Mouse (Mus musculus): ENCODE results near the gene Slc48a1. TPM values are rescaled to one million over a fixed set of nuclear protein-coding genes. Genes with fewer than 3 reads are reported as not detected.
A peak's percentile ranks its signal among the peaks of the same experiment; 100 is the strongest.

Slc48a1 gene
- polyA plus RNA-seq, 1 experiment from 2014 or later = 69.6 TPM

GRCm38 (mm10) chr15:97781961-97782748, 3.8 kb downstream of the Slc48a1 start:
- H3K4me3 ChIP-seq (ENCODE audit: control insufficient read depth in 1 of 2, insufficient read depth in 1 of 2, low read depth in 1 of 2, low read length in 2 of 2) = peak overlapping the region; percentile 23; a peak in 3 of 4 replicates
- H3K9ac ChIP-seq (ENCODE audit: low read length) = peak overlapping the region; percentile 38; the same call in 1 of the 2 replicates
- H3K27me3 ChIP-seq (ENCODE audit: control insufficient read depth, insufficient read depth, low read length) = no peaks in the 10 kb centered on the region
- peak overlapping the region; percentile 64 for H3K4me2 ChIP-seq (ENCODE audit: low read length)
- H3K9me3 ChIP-seq (ENCODE audit: control insufficient read depth, low read length) = no peaks in the 10 kb centered on the region
- ATAC-seq (ENCODE audit: insufficient number of reproducible peaks, insufficient read depth, low FRiP score, low read depth) = no peak
- WGBS = 9% methylated on average over 24 of the region's 24 CpGs
- H3K27ac ChIP-seq (replicated peaks in 1 of 2; ENCODE audit: control insufficient read depth in 1 of 2, insufficient read depth in 1 of 2, low read depth in 2 of 2, low read length in 2 of 2) = peak overlapping the region; percentile 9 to 71; a peak in 2 of 4 replicates
- H3K36me3 ChIP-seq (ENCODE audit: control insufficient read depth, insufficient read depth, low read length) = no peaks in the 10 kb centered on the region
- peaks cover 16 to 34% of the 10 kb centered on the region in 2 experiments for H3K4me1 ChIP-seq (ENCODE audit: control insufficient read depth in 2 of 2, insufficient read depth in 2 of 2, low read length in 2 of 2)

DNA sequence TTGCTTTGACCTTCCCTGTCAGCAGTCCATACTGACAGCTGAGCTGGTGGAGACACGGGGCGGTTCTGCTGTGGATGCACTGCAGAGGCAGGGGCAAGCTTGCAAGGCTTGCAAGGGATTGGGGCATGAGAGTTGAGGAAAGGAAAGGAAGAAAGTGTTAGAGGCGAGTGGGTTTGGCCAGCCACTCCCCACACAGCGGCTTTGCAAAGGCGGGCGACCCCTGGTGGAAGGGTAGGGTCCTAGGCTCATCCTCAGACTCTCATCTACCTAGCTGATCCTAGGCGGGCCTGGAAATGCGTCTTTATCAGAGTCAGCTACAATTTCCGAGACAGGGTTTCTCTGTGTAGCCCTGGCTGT, 4.4 kb downstream of the Slc48a1 start:
- no peak for ATAC-seq (ENCODE audit: insufficient number of reproducible peaks, insufficient read depth, low FRiP score, low read depth)
- WGBS = 3% methylated on average over 9 of the region's 9 CpGs
- Histone ChIP-seq H3K4me1 (ENCODE audit: control insufficient read depth in 2 of 2, insufficient read depth in 2 of 2, low read length in 2 of 2) (peaks cover 16 to 34% of the 10 kb centered on the region in 2 experiments), H3K9me3 (ENCODE audit: control insufficient read depth, low read length) (no peaks in the 10 kb centered on the region), H3K4me2 (ENCODE audit: low read length) (peak overlapping the region; percentile 64), H3K27ac (replicated peaks in 1 of 2; ENCODE audit: control insufficient read depth in 1 of 2, insufficient read depth in 1 of 2, low read depth in 2 of 2, low read length in 2 of 2) (peak overlapping the region; percentile 9 to 71; a peak in 2 of 4 replicates), H3K9ac (ENCODE audit: low read length) (peak overlapping the region; percentile 38; the same call in 1 of the 2 replicates), H3K36me3 (ENCODE audit: control insufficient read depth, insufficient read depth, low read length) (no peaks in the 10 kb centered on the region), H3K4me3 (ENCODE audit: control insufficient read depth in 1 of 2, insufficient read depth in 1 of 2, low read depth in 1 of 2, low read length in 2 of 2) (peak overlapping the region; percentile 23; a peak in 3 of 4 replicates), H3K27me3 (ENCODE audit: control insufficient read depth, insufficient read depth, low read length) (no peaks in the 10 kb centered on the region)

- Histone ChIP-seq H3K4me1 (ENCODE audit: control insufficient read depth in 2 of 2, insufficient read depth in 2 of 2, low read length in 2 of 2) (peaks cover 13 to 27% of the 10 kb centered on the region in 2 experiments), H3K9me3 (ENCODE audit: control insufficient read depth, low read length) (no peaks in the 10 kb centered on the region), H3K9ac (ENCODE audit: low read length) (peak overlapping the region; percentile 88), H3K4me2 (ENCODE audit: low read length) (peak overlapping the region; percentile 80), H3K4me3 (ENCODE audit: control insufficient read depth in 1 of 2, insufficient read depth in 1 of 2, low read depth in 1 of 2, low read length in 2 of 2) (peak overlapping the region; percentile 70 to 75), H3K36me3 (ENCODE audit: control insufficient read depth, insufficient read depth, low read length) (no peaks in the 10 kb centered on the region), H3K27ac (replicated peaks in 1 of 2; ENCODE audit: control insufficient read depth in 1 of 2, insufficient read depth in 1 of 2, low read depth in 2 of 2, low read length in 2 of 2) (peak overlapping the region in 1 of 2 experiments; percentile 41; a peak in 2 of 4 replicates), H3K27me3 (ENCODE audit: control insufficient read depth, insufficient read depth, low read length) (no peaks in the 10 kb centered on the region)
- ATAC-seq (ENCODE audit: insufficient number of reproducible peaks, insufficient read depth, low FRiP score, low read depth) = peak; percentile 74; the same call in 1 of the 2 replicates
- WGBS = 3% methylated on average over 38 of the region's 39 CpGs
Observed at GRCm38 (mm10) chr15:97784092-97784559, 5.8 kb downstream of the Slc48a1 start.

DNA sequence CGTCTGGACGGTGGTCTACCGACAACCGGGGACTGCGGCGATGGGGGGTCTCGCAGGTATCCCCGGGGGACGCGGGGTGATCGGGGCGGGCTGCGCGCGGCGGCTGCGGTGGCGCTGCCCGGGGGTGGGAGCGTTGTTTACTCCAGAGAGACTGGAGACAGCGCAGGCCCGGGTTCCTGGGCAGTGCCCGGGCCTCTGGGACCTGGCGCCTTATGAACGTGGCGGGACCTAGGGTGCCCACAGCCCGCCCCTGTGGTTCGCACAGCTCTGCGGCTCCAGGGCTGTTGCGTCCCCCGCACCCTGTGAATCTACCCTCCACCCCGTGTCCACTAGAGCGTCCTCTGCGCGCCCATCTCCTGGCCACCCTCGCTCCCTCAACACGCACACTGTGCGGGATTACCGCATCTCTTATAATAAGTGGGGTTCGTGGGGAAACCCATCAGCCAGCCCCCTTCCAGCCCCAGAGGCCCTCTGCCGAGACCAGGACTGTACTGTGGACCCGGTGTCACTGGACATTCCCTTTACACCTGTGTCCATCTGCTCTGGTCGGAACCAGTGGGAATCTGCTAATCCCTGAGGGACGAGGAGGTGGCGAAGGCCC, 6.3 kb downstream of the Slc48a1 start:
- peak overlapping the region in 1 of 2 experiments; percentile 41; a peak in 2 of 4 replicates for H3K27ac ChIP-seq (replicated peaks in 1 of 2; ENCODE audit: control insufficient read depth in 1 of 2, insufficient read depth in 1 of 2, low read depth in 2 of 2, low read length in 2 of 2)
- H3K27me3 ChIP-seq (ENCODE audit: control insufficient read depth, insufficient read depth, low read length) = no peaks in the 10 kb centered on the region
- peaks cover 13 to 27% of the 10 kb centered on the region in 2 experiments for H3K4me1 ChIP-seq (ENCODE audit: control insufficient read depth in 2 of 2, insufficient read depth in 2 of 2, low read length in 2 of 2)
- H3K4me3 ChIP-seq (ENCODE audit: control insufficient read depth in 1 of 2, insufficient read depth in 1 of 2, low read depth in 1 of 2, low read length in 2 of 2) = peak overlapping the region; percentile 70 to 75
- WGBS = 7% methylated on average over 42 of the region's 45 CpGs
- H3K9ac ChIP-seq (ENCODE audit: low read length) = peak overlapping the region; percentile 88
- peak; percentile 33 for ATAC-seq (ENCODE audit: insufficient number of reproducible peaks, insufficient read depth, low FRiP score, low read depth)
- H3K36me3 ChIP-seq (ENCODE audit: control insufficient read depth, insufficient read depth, low read length) = peaks cover 2% of the 10 kb centered on the region; the same call in 1 of the 2 replicates
- peak overlapping the region; percentile 80 for H3K4me2 ChIP-seq (ENCODE audit: low read length)
- H3K9me3 ChIP-seq (ENCODE audit: control insufficient read depth, low read length) = no peaks in the 10 kb centered on the region

DNA sequence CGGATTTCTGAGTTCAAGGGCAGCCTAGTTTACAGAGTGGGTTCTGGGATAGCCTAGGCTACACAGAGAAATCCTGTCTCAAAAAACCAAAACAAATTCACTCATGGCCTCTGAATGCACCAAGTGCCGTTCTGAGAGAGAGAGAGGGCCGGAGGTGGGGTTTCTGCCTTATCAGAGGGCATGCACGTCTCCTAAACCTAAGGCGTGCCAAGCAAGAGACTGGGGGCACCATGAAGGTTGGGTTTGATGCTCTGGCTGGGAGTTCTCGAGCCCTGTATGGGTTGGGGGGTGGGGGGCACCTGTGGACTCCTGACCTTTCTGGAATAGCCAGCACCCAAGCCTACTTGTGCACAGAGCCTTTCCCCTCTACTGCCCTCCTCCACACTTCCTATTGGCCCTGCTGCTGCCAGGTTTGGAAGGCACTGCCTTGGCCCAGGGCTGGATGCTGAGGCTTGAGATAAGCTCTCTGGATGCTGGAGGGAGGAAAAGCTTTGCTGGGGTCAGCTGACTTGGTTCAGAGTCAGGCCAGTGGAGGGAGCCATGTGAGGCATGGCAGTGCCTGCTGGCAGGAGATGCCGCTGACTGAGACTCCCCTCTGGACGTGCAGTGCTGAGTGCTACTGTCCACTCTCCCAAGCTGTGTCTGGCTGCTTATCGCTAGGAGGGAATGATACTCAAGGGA, 7.6 kb downstream of the Slc48a1 start:
- 66% methylated on average over 9 of the region's 9 CpGs for WGBS
- Histone ChIP-seq H3K27ac (replicated peaks in 1 of 2; ENCODE audit: control insufficient read depth in 1 of 2, insufficient read depth in 1 of 2, low read depth in 2 of 2, low read length in 2 of 2) (0 out of 4 replicates have a peak overlapping the region, but pooled peaks of 1 of the 2 experiments have one; percentile 6), H3K4me2 (ENCODE audit: low read length) (peak overlapping the region; percentile 10; the same call in 1 of the 2 replicates), H3K9me3 (ENCODE audit: control insufficient read depth, low read length) (no peaks in the 10 kb centered on the region), H3K27me3 (ENCODE audit: control insufficient read depth, insufficient read depth, low read length) (no peaks in the 10 kb centered on the region), H3K9ac (ENCODE audit: low read length) (no peak overlapping the region), H3K4me1 (ENCODE audit: control insufficient read depth in 2 of 2, insufficient read depth in 2 of 2, low read length in 2 of 2) (peaks cover 13 to 23% of the 10 kb centered on the region in 2 experiments), H3K36me3 (ENCODE audit: control insufficient read depth, insufficient read depth, low read length) (peaks cover 12% of the 10 kb centered on the region; the same call in 1 of the 2 replicates), H3K4me3 (ENCODE audit: control insufficient read depth in 1 of 2, insufficient read depth in 1 of 2, low read depth in 1 of 2, low read length in 2 of 2) (no peak overlapping the region)
- ATAC-seq (ENCODE audit: insufficient number of reproducible peaks, insufficient read depth, low FRiP score, low read depth) = peak; percentile 10; the same call in 1 of the 2 replicates

- Histone ChIP-seq H3K27ac (replicated peaks in 1 of 2; ENCODE audit: control insufficient read depth in 1 of 2, insufficient read depth in 1 of 2, low read depth in 2 of 2, low read length in 2 of 2) (0 out of 4 replicates have a peak overlapping the region, but pooled peaks of 1 of the 2 experiments have one; percentile 6), H3K27me3 (ENCODE audit: control insufficient read depth, insufficient read depth, low read length) (no peaks in the 10 kb centered on the region), H3K4me3 (ENCODE audit: control insufficient read depth in 1 of 2, insufficient read depth in 1 of 2, low read depth in 1 of 2, low read length in 2 of 2) (no peak overlapping the region), H3K36me3 (ENCODE audit: control insufficient read depth, insufficient read depth, low read length) (peaks cover 19% of the 10 kb centered on the region; the same call in 1 of the 2 replicates), H3K9me3 (ENCODE audit: control insufficient read depth, low read length) (no peaks in the 10 kb centered on the region), H3K4me1 (ENCODE audit: control insufficient read depth in 2 of 2, insufficient read depth in 2 of 2, low read length in 2 of 2) (peaks cover 13 to 21% of the 10 kb centered on the region in 2 experiments), H3K9ac (ENCODE audit: low read length) (no peak overlapping the region), H3K4me2 (ENCODE audit: low read length) (0 out of 2 replicates have a peak overlapping the region, but pooled peaks have one; percentile 1)
- no peak for ATAC-seq (ENCODE audit: insufficient number of reproducible peaks, insufficient read depth, low FRiP score, low read depth)
- WGBS = 81% methylated on average over 10 of the region's 10 CpGs
Observed at GRCm38 (mm10) chr15:97786412-97787112, 8.2 kb downstream of the Slc48a1 start.

Measured in heart, embryonic 14.5 days (tissue).